23 mouse cellular contexts compared by ENCODE assay signal in genomic region chr16:43330206-43330605, GRCm38 (mm10).
DNase-seq lines count a peak whose midpoint lies in the region; ATAC-seq and TF ChIP-seq lines count a peak whose summit lies in the region.
"Had no signal": no experiment of that assay in that cellular context is flagged by ENCODE, and none has a peak within 500 bp of the region (broad histone marks: within the 10 kb centered on the region; RNA-seq: fewer than 3 reads in every experiment).

No protein-coding gene starts in this region.

- H3K27me3 ChIP-seq in kidney, adult 2 months (replicated peaks; ENCODE audit: control insufficient read depth, insufficient read depth, low read length): no peaks in the 10 kb centered on the region
- no peaks in the 10 kb centered on the region for H3K27me3 ChIP-seq in kidney, embryonic 15.5 days
- no peaks in the 10 kb centered on the region for H3K27me3 ChIP-seq in liver, adult 2 months (ENCODE audit: control insufficient read depth, insufficient read depth, low read length)
- H3K27me3 ChIP-seq: CH12.LX, Patski had no signal

- no peak for ATAC-seq in kidney, embryonic 15.5 days (replicated peaks; ENCODE audit: low FRiP score)
- ATAC-seq: activated CD4-positive, CD25-positive, alpha-beta regulatory T cell, adult 4 months; CD4-positive, CD25-positive, alpha-beta regulatory T cell, adult 4 months; Patski had no signal

- 0 out of 2 replicates have a peak overlapping the region, but pooled peaks have one; percentile 16 for H3K27ac ChIP-seq in gastrocnemius, adult 2 months
- H3K27ac ChIP-seq in kidney, adult 2 months (ENCODE audit: insufficient read depth, low read depth, low read length): peak overlapping the region; percentile 31; the same call in 1 of the 2 replicates
- no peak overlapping the region for H3K27ac ChIP-seq in kidney, embryonic 15.5 days
- no peak overlapping the region for H3K27ac ChIP-seq in liver, adult 2 months (replicated peaks; ENCODE audit: insufficient read depth, low read depth, low read length)

- no peaks in the 10 kb centered on the region for H3K9me3 ChIP-seq in kidney, embryonic 15.5 days (replicated peaks)
- H3K9me3 ChIP-seq: G1E had no signal

- peaks cover 6% of the 10 kb centered on the region; the same call in 1 of the 2 replicates for H3K79me2 ChIP-seq in liver, adult 2 months (ENCODE audit: control insufficient read depth, insufficient read depth, low read length)

- no peak for TF ChIP-seq POLR2A in kidney, adult 2 months (IDR thresholded peaks at IDR 0.05; ENCODE audit: low read depth, low read length)
- TF ChIP-seq POLR2A in liver, adult 2 months (IDR thresholded peaks at IDR 0.05; ENCODE audit: extremely low read depth, insufficient read depth, low read length): no peak

- intact Hi-C loops in gastrocnemius, adult 2 months (cut with DNase I): no loop called here

- no peak overlapping the region for H3K4me2 ChIP-seq in kidney, embryonic 15.5 days

- no peak for TF ChIP-seq CTCF in gastrocnemius, adult 2 months (IDR thresholded peaks at IDR 0.05)
- no peak for TF ChIP-seq CTCF in kidney, adult 2 months (conservative IDR thresholded peaks at IDR 0.05; ENCODE audit: insufficient read depth, insufficient read length, low read depth, low read length)
- TF ChIP-seq CTCF in liver, adult 2 months (IDR thresholded peaks at IDR 0.05; ENCODE audit: low read depth, low read length): no peak

- no peaks in the 10 kb centered on the region; the same call in 1 of the 2 replicates for H3K36me3 ChIP-seq in kidney, adult 2 months (ENCODE audit: control insufficient read depth, insufficient read depth, low read length)
- no peaks in the 10 kb centered on the region for H3K36me3 ChIP-seq in kidney, embryonic 15.5 days
- H3K36me3 ChIP-seq in liver, adult 2 months (ENCODE audit: control insufficient read depth, insufficient read depth, low read length): no peaks in the 10 kb centered on the region
- H3K36me3 ChIP-seq: G1E had no signal

- no peak overlapping the region for H3K4me3 ChIP-seq in gastrocnemius, adult 2 months
- H3K4me3 ChIP-seq in kidney, adult 2 months (ENCODE audit: insufficient read depth, low read depth, low read length): no peak overlapping the region
- H3K4me3 ChIP-seq in kidney, embryonic 15.5 days (replicated peaks): no peak overlapping the region
- H3K4me3 ChIP-seq in liver, adult 2 months (ENCODE audit: insufficient read depth, low read depth, low read length): no peak overlapping the region

- no peak overlapping the region for H3K9ac ChIP-seq in kidney, embryonic 15.5 days
- H3K9ac ChIP-seq in liver, adult 2 months (ENCODE audit: low read depth, low read length): no peak overlapping the region

- 90% methylated on average over 3 of the region's 3 CpGs for WGBS in kidney, adult 2 months
- 93% methylated on average over 3 of the region's 3 CpGs for WGBS in kidney, embryonic 15.5 days
- 29% methylated on average over 3 of the region's 3 CpGs for WGBS in liver, adult 2 months

- peaks cover 16% of the 10 kb centered on the region; the same call in 1 of the 2 replicates for H3K4me1 ChIP-seq in kidney, adult 2 months (ENCODE audit: control insufficient read depth, insufficient read depth, low read length)
- peaks cover 10% of the 10 kb centered on the region for H3K4me1 ChIP-seq in kidney, embryonic 15.5 days
- H3K4me1 ChIP-seq in liver, adult 2 months (ENCODE audit: control insufficient read depth, insufficient read depth, low read length): peaks cover 17% of the 10 kb centered on the region

- DNase-seq in gastrocnemius, adult 2 months: no peak
- no peak for DNase-seq in gastrocnemius, adult 18-20 months (ENCODE audit: low spot score)
- no peak for DNase-seq in kidney, adult 2 months
- DNase-seq in liver, adult 2 months (ENCODE audit: extremely low read depth, low read depth, low spot score): peak; percentile 77
- DNase-seq in liver (no peak), adipocyte (ENCODE audit: low spot score) (peak; percentile 91)
- no peak for DNase-seq in frontal cortex, adult 2 months (ENCODE audit: extremely low spot score in 1 of 2, low spot score in 1 of 2)
- DNase-seq: adrenal gland, adult 2 months; adrenal gland, adult 8-10 months; adrenal gland, postnatal 10 days; adrenal gland, postnatal 14 days; adrenal gland, postnatal 25 days; adrenal gland, postnatal 36 days; B cell, adult 2 months; cerebellum, adult 11 months; cerebellum, adult 11-12 months; cerebellum, adult 18-20 months had no signal

Comparison
In these comparisons a context has a peak if more than half of its experiments do, and no peak if none do; other contexts are left out.
1. DNase-seq: peak in liver, adult 2 months (single experiment) and adipocyte (single experiment); none in gastrocnemius, adult 2 months (single experiment), gastrocnemius, adult 18-20 months (single experiment), kidney, adult 2 months (single experiment), liver (single experiment) and frontal cortex, adult 2 months (0 of 2).
2. H3K27ac ChIP-seq: peak in gastrocnemius, adult 2 months (single experiment) and kidney, adult 2 months (single experiment); none in kidney, embryonic 15.5 days (single experiment) and liver, adult 2 months (single experiment).